Mouse (Mus musculus) heart, postnatal 0 days (tissue): ENCODE measurements around the gene Rap1gap2. TPM values are rescaled to one million over a fixed set of nuclear protein-coding genes. Genes with fewer than 3 reads are reported as not detected.

Experiments used
- ATAC-seq: fragments of 200-750 bp; cut with Nextera tagmentation; 2 replicates; pipeline ENCODE4 v1.8.0; 2017; ENCODE audit warnings: low read depth, moderate number of reproducible peaks, moderate library complexity; ENCODE audit not compliant: insufficient read depth
- DNase-seq: peaks from one replicate; pipeline ENCODE4 v3.0.0-alpha.2; 2016; ENCODE audit warnings: low spot score
- H3K27ac ChIP-seq: fragments of 300-500 bp; sonication (generic); 2 replicates; pipeline ENCODE4 v1.5.1; 2014; ENCODE audit warnings: low read depth, mild to moderate bottlenecking
- H3K27me3 ChIP-seq: fragments of 300-500 bp; sonication (generic); 2 replicates; pipeline ENCODE4 v1.6.1; 2014; ENCODE audit warnings: low read length, mixed read lengths; ENCODE audit not compliant: control insufficient read depth, insufficient read depth
- H3K36me3 ChIP-seq: fragments of 300-500 bp; sonication (generic); replicated peaks from 2 replicates; pipeline ENCODE4 v1.6.1; 2014; ENCODE audit warnings: low read length, mixed read lengths; ENCODE audit not compliant: control insufficient read depth, insufficient read depth
- H3K4me1 ChIP-seq: fragments of 300-500 bp; sonication (generic); 2 replicates; pipeline ENCODE4 v1.6.1; 2014; ENCODE audit warnings: antibody characterized with exemption; ENCODE audit not compliant: control insufficient read depth, insufficient read depth
- H3K4me2 ChIP-seq: fragments of 300-500 bp; sonication (generic); 2 replicates; pipeline ENCODE4 v1.6.1; 2014; ENCODE audit warnings: low read depth, mild to moderate bottlenecking, low read length, moderate library complexity
- H3K4me3 ChIP-seq: fragments of 300-500 bp; sonication (generic); 2 replicates; pipeline ENCODE4 v1.5.1; 2014; ENCODE audit warnings: low read depth, low read length
- H3K9ac ChIP-seq: fragments of 300-500 bp; sonication (generic); replicated peaks from 2 replicates; pipeline ENCODE4 v1.6.1; 2014; ENCODE audit warnings: low read depth, low read length, mixed read lengths
- H3K9me3 ChIP-seq: fragments of 300-500 bp; sonication (generic); replicated peaks from 2 replicates; pipeline ENCODE4 v1.6.1; 2016; ENCODE audit warnings: low read length; ENCODE audit not compliant: control insufficient read depth
- CTCF ChIP-seq: IDR thresholded peaks from 2 replicates; pipeline ENCODE4 v1.5.1; 2016; ENCODE audit warnings: antibody characterized with exemption, control low read depth, low read depth
- EP300 ChIP-seq: IDR thresholded peaks from 2 replicates; pipeline ENCODE4 v1.6.1; 2016; ENCODE audit warnings: antibody characterized with exemption, low read depth
- WGBS: fragments of 180-500 bp; shearing (Covaris S2); extraction: QIAGEN DNeasy Blood & Tissue Kit; methylation state at CpG from one replicate; pipeline ENCODE4 v1.1.7; 2014; 5-methylcytosine and 5-hydroxymethylcytosine counted together
- polyA plus RNA-seq: library from polyadenylated mRNA; unstranded; fragments of >200 nt; fragmentation: Nextera tagmentation; extraction: Ambion mirVana; gene quantifications from 2 replicates; pipeline ENCODE4 v1.2.1, GENCODE M21; 2015
- total RNA-seq: library from RNA; depleted of rRNA; stranded (reverse); fragments of >200 nt; gene quantifications from 2 replicates; pipeline ENCODE4 v1.2.3, GENCODE M21; 2014; ENCODE audit warnings: low replicate concordance; rRNA removed

Rap1gap2 gene
- 16.5 and 34.4 TPM in 2 replicates for total RNA-seq
- 3.8 and 5.6 TPM in 2 replicates for polyA plus RNA-seq

GRCm38 (mm10) chr11:74610545-74611176 lies at the start of gene Rap1gap2:
Gene Rap1gap2, minus strand, starts transcription at chr11:74610915.
- H3K4me1 ChIP-seq = no peaks in the 10 kb centered on the region; the same call in 1 of the 2 replicates
- DNase-seq (no peak), ATAC-seq (no peak)
- H3K27me3 ChIP-seq = peaks cover 39% of the 10 kb centered on the region
- H3K9me3 ChIP-seq = no peaks in the 10 kb centered on the region
- WGBS = 2% methylated on average over 46 of the region's 50 CpGs
- H3K4me3 ChIP-seq = peak within 1 kb of the TSS; percentile 40
- peak within 1 kb of the TSS; percentile 61 for H3K4me2 ChIP-seq
- H3K27ac ChIP-seq = no peak within 1 kb of the TSS
- H3K36me3 ChIP-seq = no peaks in the 10 kb centered on the region
- TF ChIP-seq CTCF (no peak), EP300 (no peak)
- H3K9ac ChIP-seq = no peak within 1 kb of the TSS

GRCm38 (mm10) chr11:74660336-74660735 lies 49.6 kb upstream of the Rap1gap2 start:
- no peak overlapping the region for H3K9ac ChIP-seq
- DNase-seq = no peak
- peaks cover under 1% of the 10 kb centered on the region; the same call in 1 of the 2 replicates for H3K4me1 ChIP-seq
- TF ChIP-seq CTCF (no peak), EP300 (no peak)
- no peak overlapping the region for H3K27ac ChIP-seq
- 90% methylated on average over 13 of the region's 13 CpGs for WGBS
- no peak overlapping the region for H3K4me2 ChIP-seq
- ATAC-seq = no peak
- peaks cover 91% of the 10 kb centered on the region for H3K36me3 ChIP-seq
- no peaks in the 10 kb centered on the region for H3K9me3 ChIP-seq
- H3K4me3 ChIP-seq = no peak overlapping the region
- no peaks in the 10 kb centered on the region for H3K27me3 ChIP-seq

- DNase-seq = no peak
- ATAC-seq = no peak
- WGBS = 53% methylated on average over 3 of the region's 3 CpGs
- Histone ChIP-seq H3K27me3 (no peaks in the 10 kb centered on the region), H3K4me1 (peaks cover 33% of the 10 kb centered on the region), H3K9me3 (no peaks in the 10 kb centered on the region), H3K4me3 (no peak overlapping the region), H3K4me2 (no peak overlapping the region), H3K27ac (0 out of 2 replicates have a peak overlapping the region, but pooled peaks have one; percentile 4), H3K9ac (no peak overlapping the region), H3K36me3 (peaks cover 47% of the 10 kb centered on the region)
- TF ChIP-seq EP300 = no peak
- TF ChIP-seq CTCF = no peak
Observed at GRCm38 (mm10) chr11:74655941-74656340, 45.2 kb upstream of the Rap1gap2 start.

GRCm38 (mm10) chr11:74653385-74653784 lies 42.7 kb upstream of the Rap1gap2 start:
- WGBS = 40% methylated on average over 6 of the region's 6 CpGs
- ATAC-seq (peak; percentile 31), DNase-seq (peak; percentile 77)
- H3K9me3 ChIP-seq = no peaks in the 10 kb centered on the region
- peak overlapping the region; percentile 96 for H3K4me2 ChIP-seq
- TF ChIP-seq CTCF = no peak
- TF ChIP-seq EP300 = no peak
- peak overlapping the region; percentile 6 for H3K4me3 ChIP-seq
- H3K36me3 ChIP-seq = peaks cover 22% of the 10 kb centered on the region
- peak overlapping the region; percentile 42 for H3K9ac ChIP-seq
- H3K27ac ChIP-seq = peak overlapping the region; percentile 94
- no peaks in the 10 kb centered on the region for H3K27me3 ChIP-seq
- H3K4me1 ChIP-seq = peaks cover 40% of the 10 kb centered on the region

- peak overlapping the region; percentile 6 for H3K4me3 ChIP-seq
Observed at GRCm38 (mm10) chr11:74652791-74653191, 42.1 kb upstream of the Rap1gap2 start.

DNA sequence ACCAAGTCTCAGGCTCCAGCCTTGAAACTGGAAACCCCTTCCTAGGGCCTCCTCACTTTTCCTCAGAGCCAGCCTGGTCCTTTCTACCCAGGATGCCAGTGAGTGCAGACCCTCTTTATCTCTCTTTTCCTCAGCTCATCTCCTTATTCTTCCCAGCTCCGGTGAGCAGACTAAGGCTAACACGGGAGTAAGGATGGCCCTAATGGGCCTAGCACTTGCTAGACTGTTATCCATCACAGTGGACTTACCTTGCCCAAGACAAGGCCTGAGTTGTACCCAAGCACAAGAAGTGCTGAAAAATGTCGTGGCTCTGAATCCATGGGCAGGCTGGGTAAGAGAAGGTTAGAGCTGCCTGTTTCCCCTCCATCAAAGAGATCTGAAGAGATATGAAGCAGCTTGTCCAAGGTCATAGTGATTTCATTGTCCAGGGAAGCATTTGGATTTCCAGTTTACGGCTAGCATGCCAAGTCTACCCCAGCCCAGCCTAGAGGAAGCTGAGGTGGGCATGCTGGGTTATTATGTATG lies 39.9 kb upstream of the Rap1gap2 start:
- H3K4me3 ChIP-seq = peak overlapping the region; percentile 99
- peak overlapping the region; percentile 97 for H3K9ac ChIP-seq
- ATAC-seq = no peak
- WGBS = 27% methylated on average over 4 of the region's 4 CpGs
- H3K4me2 ChIP-seq = peak overlapping the region; percentile 96
- no peaks in the 10 kb centered on the region for H3K36me3 ChIP-seq
- peak overlapping the region; percentile 94 for H3K27ac ChIP-seq
- H3K27me3 ChIP-seq = no peaks in the 10 kb centered on the region
- H3K4me1 ChIP-seq = peaks cover 40% of the 10 kb centered on the region
- TF ChIP-seq EP300 (no peak), CTCF (no peak)
- no peak for DNase-seq
- no peaks in the 10 kb centered on the region for H3K9me3 ChIP-seq

More at GRCm38 (mm10) chr11:74652791-74653191, 42.1 kb upstream of the Rap1gap2 start:
- Histone ChIP-seq H3K9ac (peak overlapping the region; percentile 42), H3K9me3 (no peaks in the 10 kb centered on the region), H3K27ac (peak overlapping the region; percentile 94), H3K4me2 (peak overlapping the region; percentile 96), H3K36me3 (peaks cover 16% of the 10 kb centered on the region), H3K27me3 (no peaks in the 10 kb centered on the region), H3K4me1 (peaks cover 40% of the 10 kb centered on the region)
- DNase-seq (no peak), ATAC-seq (no peak)
- WGBS = 44% methylated on average over 4 of the region's 4 CpGs
- no peak for TF ChIP-seq EP300
